Mouse (Mus musculus) megakaryocyte, embryonic 14.5 days (primary cell): ENCODE data around the gene Kif5c.

Experiments
- FLI1 ChIP-seq: IDR thresholded peaks from 2 replicates; pipeline ENCODE4 v1.6.1; 2012; ENCODE audit warnings: low read length, inconsistent platforms, mixed read lengths
- GATA1 ChIP-seq: IDR thresholded peaks from 3 replicates; pipeline ENCODE4 v1.6.1; 2012; ENCODE audit warnings: mixed read lengths, low read length, inconsistent platforms, borderline replicate concordance

GRCm38 (mm10) chr2:49590450-49590849, 28.6 kb upstream of the Kif5c start:
- TF ChIP-seq GATA1 (no peak), FLI1 (no peak)
